Mouse (Mus musculus): ENCODE data around the gene Obsl1. TPM values are rescaled to one million over a fixed set of nuclear protein-coding genes. Genes with fewer than 3 reads are reported as not detected.
A peak's percentile ranks its signal among the peaks of the same experiment; 100 is the strongest.

Gene Obsl1
- polyA plus RNA-seq, 1 experiment, result 41.1 TPM

GRCm38 (mm10) chr1:75467215-75467927, 38.9 kb downstream of the Obsl1 start:
- peak; percentile 78 to 89 for DNase-seq
- no peak for TF ChIP-seq POLR2A (IDR thresholded peaks at IDR 0.05; ENCODE audit: borderline replicate concordance, insufficient read depth, low read length)
- TF ChIP-seq CTCF (IDR thresholded peaks at IDR 0.05; ENCODE audit: borderline replicate concordance, insufficient read depth, low read depth, low read length), result peak; percentile 92
- Histone ChIP-seq H3K4me1 (ENCODE audit: control insufficient read depth, insufficient read depth, low read length) (peaks cover 9% of the 10 kb centered on the region), H3K27ac (ENCODE audit: insufficient read depth, low read length) (no peak overlapping the region), H3K27me3 (ENCODE audit: control insufficient read depth, insufficient read depth, low read length) (no peaks in the 10 kb centered on the region), H3K4me3 (replicated peaks; ENCODE audit: insufficient read depth, low read depth, low read length) (no peak overlapping the region)
- 9% methylated on average over 14 of the region's 14 CpGs for WGBS

GRCm38 (mm10) chr1:75463652-75464204, 42.5 kb downstream of the Obsl1 start:
- H3K4me1 ChIP-seq (ENCODE audit: control insufficient read depth, insufficient read depth, low read length), result peaks cover 15% of the 10 kb centered on the region
- 90% methylated on average over 5 of the region's 5 CpGs for WGBS
- DNase-seq, result no peak
- no peak overlapping the region for H3K27ac ChIP-seq (ENCODE audit: insufficient read depth, low read length)
- TF ChIP-seq POLR2A (IDR thresholded peaks at IDR 0.05; ENCODE audit: borderline replicate concordance, insufficient read depth, low read length), result no peak
- TF ChIP-seq CTCF (IDR thresholded peaks at IDR 0.05; ENCODE audit: borderline replicate concordance, insufficient read depth, low read depth, low read length), result no peak
- no peaks in the 10 kb centered on the region for H3K27me3 ChIP-seq (ENCODE audit: control insufficient read depth, insufficient read depth, low read length)
- no peak overlapping the region for H3K4me3 ChIP-seq (replicated peaks; ENCODE audit: insufficient read depth, low read depth, low read length)

GRCm38 (mm10) chr1:75462636-75463035, 43.6 kb downstream of the Obsl1 start:
- Histone ChIP-seq H3K4me3 (replicated peaks; ENCODE audit: insufficient read depth, low read depth, low read length) (no peak overlapping the region), H3K27ac (ENCODE audit: insufficient read depth, low read length) (no peak overlapping the region), H3K27me3 (ENCODE audit: control insufficient read depth, insufficient read depth, low read length) (no peaks in the 10 kb centered on the region), H3K4me1 (ENCODE audit: control insufficient read depth, insufficient read depth, low read length) (peaks cover 15% of the 10 kb centered on the region)
- WGBS, result 74% methylated on average over 1 of the region's 1 CpGs
- no peak for DNase-seq
- TF ChIP-seq POLR2A (IDR thresholded peaks at IDR 0.05; ENCODE audit: borderline replicate concordance, insufficient read depth, low read length) (no peak), CTCF (IDR thresholded peaks at IDR 0.05; ENCODE audit: borderline replicate concordance, insufficient read depth, low read depth, low read length) (no peak)

GRCm38 (mm10) chr1:75460297-75460696, 46.0 kb downstream of the Obsl1 start:
- Histone ChIP-seq H3K4me3 (replicated peaks; ENCODE audit: insufficient read depth, low read depth, low read length) (no peak overlapping the region), H3K27ac (ENCODE audit: insufficient read depth, low read length) (no peak overlapping the region), H3K4me1 (ENCODE audit: control insufficient read depth, insufficient read depth, low read length) (peaks cover 12% of the 10 kb centered on the region), H3K27me3 (ENCODE audit: control insufficient read depth, insufficient read depth, low read length) (no peaks in the 10 kb centered on the region)
- no peak for TF ChIP-seq POLR2A (IDR thresholded peaks at IDR 0.05; ENCODE audit: borderline replicate concordance, insufficient read depth, low read length)
- TF ChIP-seq CTCF (IDR thresholded peaks at IDR 0.05; ENCODE audit: borderline replicate concordance, insufficient read depth, low read depth, low read length), result no peak
- WGBS, result 20% methylated on average over 7 of the region's 7 CpGs
- no peak for DNase-seq

- TF ChIP-seq POLR2A (IDR thresholded peaks at IDR 0.05; ENCODE audit: borderline replicate concordance, insufficient read depth, low read length) (no peak), CTCF (IDR thresholded peaks at IDR 0.05; ENCODE audit: borderline replicate concordance, insufficient read depth, low read depth, low read length) (no peak)
- peak overlapping the region; percentile 7 for H3K4me3 ChIP-seq (replicated peaks; ENCODE audit: insufficient read depth, low read depth, low read length)
- 31% methylated on average over 23 of the region's 23 CpGs for WGBS
- DNase-seq, result no peak
- H3K4me1 ChIP-seq (ENCODE audit: control insufficient read depth, insufficient read depth, low read length), result peaks cover 7% of the 10 kb centered on the region
- H3K27ac ChIP-seq (ENCODE audit: insufficient read depth, low read length), result no peak overlapping the region
- no peaks in the 10 kb centered on the region for H3K27me3 ChIP-seq (ENCODE audit: control insufficient read depth, insufficient read depth, low read length)
Observed at GRCm38 (mm10) chr1:75458789-75459684, 47.2 kb downstream of the Obsl1 start.

GRCm38 (mm10) chr1:75458025-75458788, 48.0 kb downstream of the Obsl1 start:
- WGBS, result 24% methylated on average over 42 of the region's 42 CpGs
- H3K27me3 ChIP-seq (ENCODE audit: control insufficient read depth, insufficient read depth, low read length), result no peaks in the 10 kb centered on the region
- peak overlapping the region; percentile 7 for H3K4me3 ChIP-seq (replicated peaks; ENCODE audit: insufficient read depth, low read depth, low read length)
- DNase-seq, result peak in 1 of 2 experiments; percentile 50
- H3K27ac ChIP-seq (ENCODE audit: insufficient read depth, low read length), result no peak overlapping the region
- peaks cover 7% of the 10 kb centered on the region for H3K4me1 ChIP-seq (ENCODE audit: control insufficient read depth, insufficient read depth, low read length)
- TF ChIP-seq POLR2A (IDR thresholded peaks at IDR 0.05; ENCODE audit: borderline replicate concordance, insufficient read depth, low read length), result no peak
- TF ChIP-seq CTCF (IDR thresholded peaks at IDR 0.05; ENCODE audit: borderline replicate concordance, insufficient read depth, low read depth, low read length), result no peak

GRCm38 (mm10) chr1:75457710-75458024, 48.6 kb downstream of the Obsl1 start:
- 46% methylated on average over 10 of the region's 10 CpGs for WGBS
- Histone ChIP-seq H3K27me3 (ENCODE audit: control insufficient read depth, insufficient read depth, low read length) (no peaks in the 10 kb centered on the region), H3K4me3 (replicated peaks; ENCODE audit: insufficient read depth, low read depth, low read length) (no peak overlapping the region), H3K4me1 (ENCODE audit: control insufficient read depth, insufficient read depth, low read length) (peaks cover 7% of the 10 kb centered on the region), H3K27ac (ENCODE audit: insufficient read depth, low read length) (no peak overlapping the region)
- DNase-seq, result no peak
- TF ChIP-seq CTCF (IDR thresholded peaks at IDR 0.05; ENCODE audit: borderline replicate concordance, insufficient read depth, low read depth, low read length) (no peak), POLR2A (IDR thresholded peaks at IDR 0.05; ENCODE audit: borderline replicate concordance, insufficient read depth, low read length) (no peak)
